Mouse (Mus musculus) retina, embryonic 14.5 days (tissue): ENCODE measurements around the gene Rybp.
A peak's percentile ranks its signal among the peaks of the same experiment; 100 is the strongest.

Experiments used
- DNase-seq: peaks from one replicate; pipeline ENCODE4 v3.0.0-alpha.2; 2015; ENCODE audit warnings: low spot score

Rybp gene

DNA sequence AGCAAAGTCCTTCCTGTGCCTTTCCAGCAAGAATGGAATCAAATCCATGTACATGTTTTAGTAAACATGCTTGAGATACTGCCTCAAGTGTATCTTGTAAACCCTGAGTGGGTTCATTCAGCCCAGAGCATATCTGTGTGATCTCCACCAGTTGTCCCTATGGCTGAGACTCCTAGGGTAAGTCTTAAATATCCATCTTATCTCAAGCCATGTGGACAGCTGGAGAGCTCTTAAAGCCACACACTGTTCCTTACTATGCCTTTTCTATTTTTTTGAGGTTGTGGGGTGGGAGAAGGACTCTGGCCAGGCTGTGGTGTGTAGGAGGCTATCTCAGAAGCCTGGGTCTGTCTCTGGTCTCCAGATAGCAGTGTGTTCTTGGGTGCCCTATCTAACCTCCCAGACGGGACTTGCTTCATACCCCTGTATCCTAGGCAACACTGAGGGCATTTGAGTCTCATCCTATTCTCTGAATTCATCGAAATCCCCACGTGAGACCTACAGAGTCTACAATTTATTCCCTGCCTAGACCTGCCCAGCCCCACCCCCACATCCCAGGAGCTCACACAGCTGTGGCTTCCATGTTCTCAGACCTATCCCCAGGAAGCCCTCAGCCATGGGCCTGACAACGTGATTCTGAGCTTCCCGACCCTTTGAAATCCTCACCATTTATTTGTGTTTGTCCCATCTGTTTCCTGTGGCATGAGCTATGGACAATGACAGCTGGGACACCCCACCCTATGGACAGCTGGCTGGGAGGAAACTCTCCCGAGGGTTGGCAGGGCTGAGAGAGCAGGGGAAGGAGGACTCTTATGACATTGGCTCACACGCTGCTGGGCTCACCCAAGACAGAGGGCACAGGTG lies 98.2 kb downstream of the Rybp start:
- DNase-seq: no peak

DNA sequence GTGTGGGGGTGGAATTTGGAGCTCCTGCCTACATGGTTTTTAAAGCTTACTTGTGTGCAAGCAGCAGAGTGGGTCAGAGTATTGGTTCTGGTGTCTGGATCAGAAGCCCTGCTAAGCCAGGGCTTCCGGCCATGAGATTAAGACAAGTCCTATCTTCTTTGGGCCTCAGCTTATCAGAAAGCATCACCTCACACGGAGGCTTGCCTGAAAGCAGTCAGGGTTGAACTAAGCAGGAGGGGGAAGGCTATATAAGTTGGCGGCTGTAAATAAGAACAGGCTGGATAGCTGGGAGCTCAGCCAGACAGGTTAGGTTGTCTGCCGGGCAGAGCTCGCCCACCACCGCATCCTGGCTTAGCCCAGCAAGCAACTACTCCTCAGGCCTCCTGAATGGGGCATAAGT lies 99.5 kb downstream of the Rybp start:
- no peak for DNase-seq

- DNase-seq: no peak
Measured at GRCm38 (mm10) chr6:100186789-100187188, 100.5 kb downstream of the Rybp start.

- peak; percentile 67 for DNase-seq
Measured at GRCm38 (mm10) chr6:100185524-100185923, 101.8 kb downstream of the Rybp start.

GRCm38 (mm10) chr6:100183344-100183743 lies 103.9 kb downstream of the Rybp start:
- DNase-seq: no peak

GRCm38 (mm10) chr6:100180883-100181262 lies 106.4 kb downstream of the Rybp start:
- DNase-seq: no peak

DNA sequence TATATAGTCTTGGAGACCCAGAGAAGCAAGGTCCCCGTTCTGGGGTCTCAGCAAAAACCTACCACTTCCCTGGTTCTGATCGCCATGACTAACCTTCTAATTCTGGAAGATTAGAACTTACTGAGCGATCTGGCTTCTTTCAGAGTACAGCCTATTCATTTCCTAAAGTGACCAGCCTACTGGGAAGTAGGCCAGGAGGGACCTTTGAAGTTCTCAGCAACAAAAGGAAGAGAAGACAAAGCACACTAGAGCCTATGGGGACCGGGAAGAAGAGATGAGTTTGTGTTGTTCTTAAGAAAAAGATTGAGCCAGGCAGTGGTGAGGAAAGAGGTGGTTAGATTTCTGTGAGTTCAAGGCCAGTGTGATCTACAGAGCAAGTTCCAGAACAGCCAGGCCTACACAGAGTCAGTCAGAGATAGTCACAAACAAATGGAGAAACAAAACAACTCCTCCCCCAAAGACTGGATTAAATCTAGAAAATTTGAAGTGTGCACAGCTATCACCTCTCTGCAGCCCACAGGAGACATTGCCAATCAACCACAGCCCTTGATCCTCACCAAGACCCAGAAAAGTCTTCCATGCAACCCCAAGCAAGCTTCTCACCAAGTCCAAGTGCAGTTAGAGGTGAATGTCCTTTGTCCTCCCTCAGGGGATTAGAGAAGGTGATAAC lies 106.9 kb downstream of the Rybp start:
- no peak for DNase-seq

GRCm38 (mm10) chr6:100178830-100179229 lies 108.5 kb downstream of the Rybp start:
- no peak for DNase-seq
